Mouse (Mus musculus) hindbrain, postnatal 0 days (tissue): ENCODE data around the gene Myb. TPM values are rescaled to one million over a fixed set of nuclear protein-coding genes. Genes with fewer than 3 reads are reported as not detected.

ENCODE experiments used
- ATAC-seq: fragments of 200-750 bp; cut with Nextera tagmentation; 2 replicates; pipeline ENCODE4 v1.8.0; 2017; ENCODE audit warnings: mild to moderate bottlenecking, moderate TSS enrichment, moderate library complexity
- DNase-seq: peaks from one replicate; pipeline ENCODE4 v3.0.0-alpha.2; 2015; ENCODE audit warnings: low spot score
- H3K27ac ChIP-seq: fragments of 300-500 bp; sonication (generic); 2 replicates; pipeline ENCODE4 v1.5.1; 2014; ENCODE audit warnings: mild to moderate bottlenecking
- H3K27me3 ChIP-seq: fragments of 300-500 bp; sonication (generic); 2 replicates; pipeline ENCODE4 v1.6.1; 2014; ENCODE audit warnings: low read length, mixed read lengths; ENCODE audit not compliant: insufficient read depth
- H3K36me3 ChIP-seq: fragments of 300-500 bp; sonication (generic); 2 replicates; pipeline ENCODE4 v1.6.1; 2014; ENCODE audit warnings: low read length, mixed read lengths; ENCODE audit not compliant: insufficient read depth
- H3K4me1 ChIP-seq: fragments of 300-500 bp; sonication (generic); 2 replicates; pipeline ENCODE4 v1.6.1; 2014; ENCODE audit warnings: antibody characterized with exemption, low read length, mixed read lengths; ENCODE audit not compliant: insufficient read depth
- H3K4me2 ChIP-seq: fragments of 300-500 bp; sonication (generic); 2 replicates; pipeline ENCODE4 v1.6.1; 2014; ENCODE audit warnings: low read depth, mild to moderate bottlenecking, low read length, moderate library complexity, mixed read lengths
- H3K4me3 ChIP-seq: fragments of 300-500 bp; sonication (generic); 2 replicates; pipeline ENCODE4 v1.5.1; 2014; ENCODE audit warnings: low read length
- H3K9ac ChIP-seq: fragments of 300-500 bp; sonication (generic); replicated peaks from 2 replicates; pipeline ENCODE4 v1.6.1; 2014; ENCODE audit warnings: mild to moderate bottlenecking, low read length, moderate library complexity, mixed read lengths
- H3K9me3 ChIP-seq: fragments of 300-500 bp; sonication (generic); 2 replicates; pipeline ENCODE4 v1.6.1; 2016; ENCODE audit warnings: low read length, mixed read lengths
- CTCF ChIP-seq: IDR thresholded peaks from 2 replicates; pipeline ENCODE4 v1.5.1; 2016; ENCODE audit warnings: antibody characterized with exemption, control low read depth, low read depth
- WGBS: fragments of 180-500 bp; shearing (Covaris S2); extraction: QIAGEN DNeasy Blood & Tissue Kit; methylation state at CpG from one replicate; pipeline ENCODE4 v1.1.7; 2014; 5-methylcytosine and 5-hydroxymethylcytosine counted together
- polyA plus RNA-seq: library from polyadenylated mRNA; unstranded; fragments of >200 nt; fragmentation: Nextera tagmentation; extraction: Ambion mirVana; gene quantifications from 2 replicates; pipeline ENCODE4 v1.2.1, GENCODE M21; 2015
- total RNA-seq: library from RNA; depleted of rRNA; stranded (reverse); fragments of >200 nt; gene quantifications from 2 replicates; pipeline ENCODE4 v1.2.3, GENCODE M21; 2014

The Myb gene
- total and polyA plus RNA-seq, 2 experiments from 2014 or later, result 2.0 to 3.3 TPM

DNA sequence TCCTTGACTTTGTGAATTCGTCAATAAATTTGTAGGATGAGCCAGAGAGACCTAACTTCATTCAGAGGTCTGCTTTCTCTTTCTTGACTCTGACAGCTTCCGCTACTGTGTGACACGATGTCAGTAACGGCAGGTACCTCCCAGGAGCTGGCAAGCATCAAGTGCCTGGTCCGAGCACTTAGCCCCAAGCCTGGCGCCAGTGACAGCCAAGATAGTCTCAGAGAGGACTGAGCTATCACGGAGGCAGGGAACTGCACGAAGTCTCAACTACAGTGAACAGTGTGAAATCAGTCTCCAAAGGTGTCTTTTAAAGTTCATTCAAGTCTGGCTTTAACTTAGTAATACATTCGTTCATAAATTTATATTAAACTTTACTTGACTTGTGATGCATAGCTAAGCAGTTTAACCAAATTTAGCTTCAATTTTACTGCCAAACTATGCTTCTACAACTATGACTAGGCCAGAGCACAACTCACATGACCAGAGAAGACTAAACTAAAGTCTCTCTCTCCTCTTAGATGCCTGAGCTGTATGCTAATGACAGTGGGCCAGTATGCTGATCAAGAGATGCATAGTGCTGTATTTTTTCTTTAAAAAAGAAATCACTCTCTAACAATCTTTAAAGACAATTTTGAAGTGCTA is 29.1 kb upstream of the Myb start:
- Histone ChIP-seq H3K36me3 (no peaks in the 10 kb centered on the region), H3K4me1 (no peaks in the 10 kb centered on the region), H3K27me3 (no peaks in the 10 kb centered on the region), H3K9ac (no peak overlapping the region), H3K4me2 (no peak overlapping the region), H3K27ac (no peak overlapping the region), H3K9me3 (no peaks in the 10 kb centered on the region), H3K4me3 (no peak overlapping the region)
- whole genome bisulfite sequencing, result 76% methylated on average over 9 of the region's 9 CpGs
- DNase-seq (no peak), ATAC-seq (no peak)
- TF ChIP-seq CTCF, result no peak

DNA sequence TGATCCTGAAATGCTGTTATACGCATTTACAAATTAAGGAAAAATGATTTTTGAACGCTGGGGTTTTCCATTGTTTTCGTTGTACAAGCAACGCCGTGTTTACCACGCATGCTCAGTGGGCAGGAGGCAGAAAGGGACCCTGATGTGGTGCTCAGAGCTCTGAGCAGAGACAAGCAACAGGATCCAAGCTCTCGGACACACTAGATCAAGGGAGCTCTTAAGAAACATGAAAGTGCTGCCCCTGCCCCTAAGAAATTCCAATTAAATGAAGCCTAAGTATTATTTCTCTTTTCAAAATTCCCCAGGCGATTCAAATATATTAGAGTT is 28.5 kb upstream of the Myb start:
- no peaks in the 10 kb centered on the region for H3K9me3 ChIP-seq
- DNase-seq (no peak), ATAC-seq (no peak)
- H3K36me3 ChIP-seq, result no peaks in the 10 kb centered on the region
- TF ChIP-seq CTCF, result no peak
- H3K27ac ChIP-seq, result no peak overlapping the region
- H3K4me1 ChIP-seq, result no peaks in the 10 kb centered on the region
- no peaks in the 10 kb centered on the region for H3K27me3 ChIP-seq
- H3K4me3 ChIP-seq, result peak overlapping the region; percentile 23
- H3K4me2 ChIP-seq, result peak overlapping the region; percentile 57
- WGBS, result 20% methylated on average over 8 of the region's 8 CpGs
- H3K9ac ChIP-seq, result 0 out of 2 replicates have a peak overlapping the region, but pooled peaks have one; percentile 28

DNA sequence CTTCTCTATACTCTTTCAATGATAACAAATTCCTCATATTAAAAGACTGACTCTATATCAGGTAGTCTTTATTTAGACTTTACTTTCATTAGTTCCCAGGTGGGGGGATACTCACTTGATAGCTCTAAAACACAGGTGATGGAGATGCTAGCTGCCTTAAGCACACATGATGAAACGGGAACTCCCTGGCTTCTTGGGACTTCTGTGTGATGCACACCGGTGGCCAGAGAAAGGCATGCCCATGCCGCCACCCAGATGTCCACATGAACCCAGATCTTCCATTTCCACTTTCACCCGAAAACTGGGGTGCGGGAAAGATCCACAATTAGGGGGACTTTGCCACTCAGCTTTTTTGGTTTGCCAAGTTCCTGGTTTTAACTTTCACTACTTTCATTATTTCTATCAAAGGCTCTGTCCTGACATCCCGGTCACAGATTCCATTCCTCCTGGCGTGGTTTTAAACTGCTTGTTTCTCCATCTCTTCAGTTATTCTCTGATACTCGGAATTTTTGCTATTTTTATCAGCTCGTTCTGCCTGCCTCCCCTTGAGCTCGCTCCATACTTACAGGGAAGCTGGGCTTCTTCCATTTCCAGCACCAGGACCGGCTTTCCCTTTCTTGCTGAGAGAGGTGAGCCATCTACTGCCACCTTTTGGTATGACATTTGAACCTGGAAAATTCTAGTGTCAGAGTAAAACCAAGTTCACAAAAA is 27.9 kb upstream of the Myb start:
- H3K9me3 ChIP-seq, result no peaks in the 10 kb centered on the region
- H3K4me1 ChIP-seq, result no peaks in the 10 kb centered on the region
- WGBS, result 20% methylated on average over 11 of the region's 11 CpGs
- H3K27me3 ChIP-seq, result no peaks in the 10 kb centered on the region
- no peaks in the 10 kb centered on the region for H3K36me3 ChIP-seq
- ATAC-seq (peak; percentile 82), DNase-seq (peak; percentile 85)
- H3K4me2 ChIP-seq, result peak overlapping the region; percentile 57
- peak; percentile 83 for TF ChIP-seq CTCF
- peak overlapping the region; percentile 28; the same call in 1 of the 2 replicates for H3K9ac ChIP-seq
- H3K27ac ChIP-seq, result no peak overlapping the region
- H3K4me3 ChIP-seq, result peak overlapping the region; percentile 23

DNA sequence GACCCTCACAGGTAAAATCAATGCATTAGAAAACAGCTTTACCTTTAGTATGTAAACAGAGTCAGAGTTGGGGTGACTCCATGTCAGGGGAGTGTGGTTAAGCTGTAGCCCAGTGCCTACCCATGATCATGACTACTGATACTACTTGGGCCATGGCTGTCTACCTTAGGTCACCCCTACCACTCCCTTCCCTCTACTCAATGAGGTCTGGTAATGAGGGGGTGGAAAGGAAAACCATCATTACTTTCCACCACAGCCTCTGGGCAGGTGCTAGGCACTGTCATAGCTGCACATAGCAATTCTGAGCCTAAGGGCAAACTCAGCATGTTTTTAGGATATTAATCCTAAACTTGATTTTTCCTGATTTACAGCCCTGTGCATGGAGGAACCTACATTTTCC is 27.1 kb upstream of the Myb start:
- no peak overlapping the region for H3K4me2 ChIP-seq
- no peak overlapping the region for H3K27ac ChIP-seq
- no peaks in the 10 kb centered on the region for H3K36me3 ChIP-seq
- no peak overlapping the region for H3K9ac ChIP-seq
- H3K4me1 ChIP-seq, result no peaks in the 10 kb centered on the region
- TF ChIP-seq CTCF, result no peak
- no peak for ATAC-seq
- H3K27me3 ChIP-seq, result no peaks in the 10 kb centered on the region
- H3K4me3 ChIP-seq, result no peak overlapping the region
- no peak for DNase-seq
- H3K9me3 ChIP-seq, result no peaks in the 10 kb centered on the region

DNA sequence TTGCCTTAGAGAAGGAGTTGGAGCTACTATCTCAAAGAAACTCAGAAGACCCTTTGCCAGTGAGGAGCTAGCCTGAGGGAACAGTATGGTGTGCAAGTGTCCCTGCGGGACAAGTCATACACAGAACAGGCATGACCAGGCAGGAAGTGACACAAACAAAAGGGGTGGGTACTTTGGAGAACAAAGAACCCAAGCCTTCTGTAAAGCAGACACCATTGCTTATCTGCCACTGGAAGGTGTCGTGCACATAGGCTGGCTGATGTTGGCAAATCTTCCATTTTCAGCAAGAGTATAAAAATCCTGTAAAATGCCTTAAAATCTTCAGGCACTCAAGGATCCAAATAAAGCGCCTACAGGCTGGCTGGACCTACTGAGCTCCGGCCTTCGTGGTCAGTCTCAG is 25.9 kb upstream of the Myb start:
- no peaks in the 10 kb centered on the region for H3K4me1 ChIP-seq
- 89% methylated on average over 5 of the region's 5 CpGs for WGBS
- H3K4me3 ChIP-seq, result no peak overlapping the region
- H3K9ac ChIP-seq, result no peak overlapping the region
- no peaks in the 10 kb centered on the region for H3K36me3 ChIP-seq
- no peak overlapping the region for H3K27ac ChIP-seq
- ATAC-seq (no peak), DNase-seq (no peak)
- H3K4me2 ChIP-seq, result no peak overlapping the region
- H3K9me3 ChIP-seq, result no peaks in the 10 kb centered on the region
- H3K27me3 ChIP-seq, result no peaks in the 10 kb centered on the region
- no peak for TF ChIP-seq CTCF

DNA sequence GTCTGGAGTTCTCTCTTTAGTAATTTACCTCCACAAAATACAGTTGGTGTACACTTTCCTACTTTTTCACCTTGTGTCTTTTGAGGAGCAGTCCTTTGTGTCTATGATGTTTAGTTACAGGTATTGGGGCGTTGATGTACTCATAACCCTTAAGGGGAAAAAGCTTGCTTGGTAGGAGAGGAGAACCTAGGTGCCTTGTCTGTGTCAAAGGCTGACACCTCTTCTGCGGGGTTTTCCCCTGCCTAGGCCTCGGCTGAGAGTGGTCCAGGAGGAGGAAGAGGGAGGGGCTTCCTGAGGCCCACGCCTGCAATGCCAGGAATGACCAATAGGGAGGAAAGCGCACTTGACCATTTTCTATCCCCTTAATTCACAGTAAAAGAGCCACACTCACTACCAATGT is 17.9 kb upstream of the Myb start:
- no peak overlapping the region for H3K4me2 ChIP-seq
- no peaks in the 10 kb centered on the region for H3K27me3 ChIP-seq
- H3K4me3 ChIP-seq, result no peak overlapping the region
- TF ChIP-seq CTCF, result peak; percentile 40
- no peaks in the 10 kb centered on the region for H3K4me1 ChIP-seq
- no peaks in the 10 kb centered on the region for H3K9me3 ChIP-seq
- no peak overlapping the region for H3K9ac ChIP-seq
- H3K27ac ChIP-seq, result no peak overlapping the region
- DNase-seq (peak; percentile 11), ATAC-seq (no peak)
- WGBS, result 45% methylated on average over 5 of the region's 5 CpGs
- H3K36me3 ChIP-seq, result no peaks in the 10 kb centered on the region

DNA sequence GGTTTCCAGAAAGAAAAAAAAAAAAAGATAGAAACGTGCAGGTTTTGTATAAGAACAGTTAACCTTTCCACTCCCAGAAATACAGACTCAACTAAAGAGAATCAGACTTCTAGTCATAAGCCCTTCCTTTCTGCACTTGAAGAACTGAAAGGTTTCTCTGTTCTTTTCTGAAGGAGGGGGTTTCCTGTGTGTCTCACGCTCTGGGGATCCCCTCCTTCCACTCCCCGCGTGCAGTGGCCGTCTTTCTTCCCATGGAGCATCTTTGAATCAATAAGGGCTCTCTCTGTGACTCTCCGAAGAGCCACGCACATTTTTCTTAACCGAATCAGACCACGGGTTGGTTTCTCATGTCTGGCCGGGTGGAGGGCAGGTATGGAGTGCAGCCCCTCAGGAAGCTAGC is 17.5 kb upstream of the Myb start:
- no peak for ATAC-seq
- no peaks in the 10 kb centered on the region for H3K27me3 ChIP-seq
- WGBS, result 83% methylated on average over 10 of the region's 10 CpGs

More for the DNA sequence above, 17.5 kb upstream of the Myb start:
- Histone ChIP-seq H3K27ac (no peak overlapping the region), H3K4me3 (no peak overlapping the region), H3K4me2 (no peak overlapping the region), H3K4me1 (no peaks in the 10 kb centered on the region), H3K36me3 (no peaks in the 10 kb centered on the region), H3K9ac (no peak overlapping the region), H3K9me3 (no peaks in the 10 kb centered on the region)
- TF ChIP-seq CTCF, result no peak
- no peak for DNase-seq
